ENCODE assay signal across 8 mouse cellular contexts in the genomic region with DNA sequence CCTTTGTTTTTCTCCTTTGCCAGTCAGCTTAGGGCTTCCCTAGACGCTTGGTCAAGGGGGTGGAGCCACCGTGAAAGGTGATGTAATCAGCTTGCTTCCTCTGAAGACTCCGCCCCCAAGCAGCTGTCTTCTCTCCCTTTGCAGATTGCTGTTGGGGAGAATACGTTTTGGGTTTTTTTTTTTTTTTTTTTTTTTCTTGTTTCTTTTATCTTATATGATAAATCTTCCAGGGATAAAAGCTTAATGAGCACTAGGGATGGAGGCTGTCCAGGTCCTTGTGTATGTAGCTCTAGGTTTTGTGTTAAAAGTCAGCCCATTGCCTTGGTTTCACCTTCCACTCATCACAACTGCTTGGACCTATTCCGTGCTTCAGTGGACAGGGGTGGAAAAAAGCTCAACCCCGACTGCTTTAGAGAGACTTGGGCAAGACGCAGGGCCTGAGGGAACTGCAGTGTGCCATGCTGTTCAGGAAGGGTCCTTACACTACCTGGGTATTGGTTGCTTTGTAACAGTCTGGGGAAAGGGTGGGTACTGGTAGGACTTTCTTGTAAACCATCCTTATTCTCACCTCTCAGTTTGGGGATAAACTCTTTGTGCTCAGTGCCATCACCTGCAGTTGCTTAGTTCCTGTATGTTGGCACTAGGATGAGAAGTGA. TPM values are rescaled to one million over a fixed set of nuclear protein-coding genes. Genes with fewer than 3 reads are reported as not detected.
DNase-seq lines count a peak whose midpoint lies in the region; ATAC-seq lines count a peak whose summit lies in the region.

No protein-coding gene starts in this region.

- no peaks in the 10 kb centered on the region for H3K36me3 ChIP-seq in hindbrain, embryonic 11.5 days (ENCODE audit: control insufficient read depth, insufficient read depth, low read length)

- H3K4me2 ChIP-seq in hindbrain, embryonic 11.5 days (replicated peaks; ENCODE audit: low read depth, low read length): peak overlapping the region; percentile 92

- H3K9me3 ChIP-seq in hindbrain, embryonic 11.5 days (ENCODE audit: control insufficient read depth, low read length): no peaks in the 10 kb centered on the region

- 11% methylated on average over 7 of the region's 7 CpGs for WGBS in hindbrain, embryonic 11.5 days

- H3K4me1 ChIP-seq in hindbrain, embryonic 11.5 days (replicated peaks; ENCODE audit: control insufficient read depth, insufficient read depth, low read length): peaks cover 4% of the 10 kb centered on the region

- peak overlapping the region; percentile 91 for H3K9ac ChIP-seq in hindbrain, embryonic 11.5 days (ENCODE audit: low read depth, low read length)

- H3K4me3 ChIP-seq in hindbrain, embryonic 11.5 days (ENCODE audit: low read depth, low read length): peak overlapping the region; percentile 67

- H3K27ac ChIP-seq in hindbrain, embryonic 11.5 days (ENCODE audit: low read depth, low read length): peak overlapping the region; percentile 94

- peak; percentile 98 for DNase-seq in MN1 (ENCODE audit: low spot score)
- peak; percentile 98 for DNase-seq in cerebellum, adult 9-10 months
- DNase-seq in hindbrain, embryonic 11.5 days (ENCODE audit: low spot score): peak; percentile 96
- DNase-seq in layer of hippocampus, postnatal 10 days (ENCODE audit: low spot score in 2 of 2): peak; percentile 88 to 91
- peak; percentile 99 for DNase-seq in lung, postnatal 10 days
- DNase-seq in ovary, postnatal 36 days (ENCODE audit: low spot score): peak; percentile 88
- peak; percentile 97 for DNase-seq in thymus, postnatal 25 days

- ATAC-seq in frontal cortex, adult (ENCODE audit: low TSS enrichment): peak; percentile 54
- ATAC-seq in hindbrain, embryonic 11.5 days (ENCODE audit: low FRiP score): peak; percentile 50

- no peaks in the 10 kb centered on the region for H3K27me3 ChIP-seq in hindbrain, embryonic 11.5 days (ENCODE audit: control insufficient read depth, insufficient read depth, low read length)

RNA-seq across cellular contexts. Expression of a gene that starts 3.0 kb away (rescaled TPM):
- polyA plus RNA-seq in hindbrain, embryonic 11.5 days (2014; fragmentation: Nextera tagmentation; extraction: Ambion mirVana): 42.6 and 49.8 TPM in 2 replicates
- 10 to 100 TPM; 66.2 to 67.3 TPM for total RNA-seq in layer of hippocampus, postnatal 10 days (2021)

RNA-seq across cellular contexts. Expression of a gene that starts 3.0 kb away (rescaled TPM):
- 67.4 and 68.4 TPM in 2 replicates for polyA plus RNA-seq in hindbrain, embryonic 11.5 days (2014; fragmentation: Nextera tagmentation; extraction: Ambion mirVana)
- 10 to 100 TPM; 49.1 to 50.2 TPM for total RNA-seq in layer of hippocampus, postnatal 10 days (2021)

RNA-seq across cellular contexts. Expression of a gene that starts 9.3 kb away (rescaled TPM):
- 200 and 243 TPM in 2 replicates for polyA plus RNA-seq in hindbrain, embryonic 11.5 days (2014; fragmentation: Nextera tagmentation; extraction: Ambion mirVana)
- 100 to 1,000 TPM; 132 to 133 TPM for total RNA-seq in layer of hippocampus, postnatal 10 days (2021)

RNA-seq across cellular contexts. Expression of a gene that starts 22.0 kb away (rescaled TPM):
- polyA plus RNA-seq in hindbrain, embryonic 11.5 days (2014; fragmentation: Nextera tagmentation; extraction: Ambion mirVana): 23.6 and 25.2 TPM in 2 replicates
- 10 to 100 TPM; 69.4 to 77.2 TPM for total RNA-seq in layer of hippocampus, postnatal 10 days (2021)

RNA-seq across cellular contexts. Expression of a gene that starts 39.6 kb away (rescaled TPM):
- 33.5 and 39.8 TPM in 2 replicates for polyA plus RNA-seq in hindbrain, embryonic 11.5 days (2014; fragmentation: Nextera tagmentation; extraction: Ambion mirVana)
- total RNA-seq in layer of hippocampus, postnatal 10 days (2021): 10 to 100 TPM; 26.1 to 36.5 TPM

Comparison
In these comparisons a context has a peak if more than half of its experiments do, and no peak if none do; other contexts are left out.
1. Peak in every context shown above with its lines: DNase-seq, ATAC-seq, H3K4me3 ChIP-seq and H3K27ac ChIP-seq.